Mouse (Mus musculus): ENCODE measurements at regions not wholly inside any gene's neighbourhood (a gene's known extent, or its start where the extent isn't known, plus 50 kb on each side); places are given as distances from the start of the nearest gene placed in this dataset.
A peak's percentile ranks its signal among the peaks of the same experiment; 100 is the strongest.

DNA sequence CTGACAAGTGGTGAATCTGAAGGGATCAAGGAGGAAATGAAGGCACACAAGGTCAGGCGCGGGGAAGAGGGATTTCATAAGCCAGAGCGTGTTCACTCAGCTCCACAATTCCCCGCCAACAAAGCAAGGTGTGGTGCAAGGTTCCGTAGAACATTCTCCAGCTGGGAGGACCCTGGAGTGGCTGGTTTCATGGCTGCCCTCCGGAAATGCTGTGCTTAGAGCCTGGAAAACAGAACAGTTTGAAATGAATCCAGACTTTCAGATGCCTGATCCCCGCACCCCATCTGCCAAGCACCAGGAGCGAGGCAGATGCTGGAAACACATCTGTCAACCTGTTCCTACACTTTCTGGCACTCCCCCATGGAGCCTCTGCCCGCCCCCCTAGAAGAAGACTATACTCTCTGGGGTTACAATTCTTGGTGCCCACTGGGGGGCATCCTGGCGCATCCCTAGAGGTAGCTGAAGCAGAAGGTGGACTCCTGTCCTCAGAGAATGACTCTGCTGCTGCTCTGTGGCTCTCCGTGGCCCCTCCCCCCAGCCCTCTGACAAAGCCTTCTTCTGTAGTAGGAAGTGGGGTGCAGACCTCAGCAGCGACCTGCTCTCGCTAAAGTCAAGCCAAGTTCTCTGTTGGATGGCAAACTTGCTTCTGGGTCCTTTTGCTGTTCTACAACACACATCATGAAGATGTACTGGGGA is 54.5 kb upstream of the Mafb start:
- TF ChIP-seq GATA1 (IDR thresholded peaks at IDR 0.05; ENCODE audit: borderline replicate concordance, low read length) (no peak), FLI1 (IDR thresholded peaks at IDR 0.05; ENCODE audit: low read length) (no peak)
- no peaks in the 10 kb centered on the region for H3K36me3 ChIP-seq (replicated peaks; ENCODE audit: low read length)
- H3K27me3 ChIP-seq (replicated peaks), result no peaks in the 10 kb centered on the region
- H3K4me1 ChIP-seq, result peaks cover 3% of the 10 kb centered on the region; the same call in 1 of the 2 replicates
- H3K4me3 ChIP-seq (replicated peaks), result no peak overlapping the region
- H3K9me3 ChIP-seq, result no peaks in the 10 kb centered on the region

- H3K36me3 ChIP-seq (replicated peaks; ENCODE audit: low read length), result no peaks in the 10 kb centered on the region
- H3K4me3 ChIP-seq (replicated peaks), result no peak overlapping the region
- no peaks in the 10 kb centered on the region for H3K27me3 ChIP-seq (replicated peaks)
- no peak for TF ChIP-seq GATA1 (IDR thresholded peaks at IDR 0.05; ENCODE audit: borderline replicate concordance, low read length)
- no peak for TF ChIP-seq FLI1 (IDR thresholded peaks at IDR 0.05; ENCODE audit: low read length)
- peaks cover 3% of the 10 kb centered on the region; the same call in 1 of the 2 replicates for H3K4me1 ChIP-seq
- no peaks in the 10 kb centered on the region for H3K9me3 ChIP-seq
These were observed 57.6 kb upstream of the Mafb start for GRCm38 (mm10) chr2:160424491-160424890.

DNA sequence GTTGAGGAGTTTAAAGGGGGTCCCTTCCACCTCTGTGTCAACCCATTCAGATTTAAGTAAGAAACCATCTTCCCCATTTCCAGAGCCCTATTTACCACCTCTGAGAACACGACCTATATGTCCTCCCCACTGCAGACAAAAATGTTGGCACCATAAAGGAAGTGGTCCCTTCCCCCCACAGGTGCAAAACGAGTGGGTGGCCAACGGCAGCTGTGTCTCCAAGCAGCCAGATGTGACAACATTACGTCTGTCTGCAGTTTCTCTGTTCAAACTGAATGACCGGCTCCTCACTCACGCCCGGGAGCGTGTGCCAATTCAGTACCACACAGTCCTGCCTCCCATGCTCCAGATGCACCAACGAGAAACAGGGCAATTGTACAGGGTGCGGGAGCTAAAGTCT is 60.6 kb upstream of the Mafb start:
- no peak for TF ChIP-seq GATA1 (IDR thresholded peaks at IDR 0.05; ENCODE audit: borderline replicate concordance, low read length)
- no peak for TF ChIP-seq FLI1 (IDR thresholded peaks at IDR 0.05; ENCODE audit: low read length)
- H3K36me3 ChIP-seq (replicated peaks; ENCODE audit: low read length), result no peaks in the 10 kb centered on the region
- peaks cover 5% of the 10 kb centered on the region; the same call in 1 of the 2 replicates for H3K9me3 ChIP-seq
- H3K4me3 ChIP-seq (replicated peaks), result no peak overlapping the region
- H3K4me1 ChIP-seq, result no peaks in the 10 kb centered on the region
- H3K27me3 ChIP-seq (replicated peaks), result no peaks in the 10 kb centered on the region

DNA sequence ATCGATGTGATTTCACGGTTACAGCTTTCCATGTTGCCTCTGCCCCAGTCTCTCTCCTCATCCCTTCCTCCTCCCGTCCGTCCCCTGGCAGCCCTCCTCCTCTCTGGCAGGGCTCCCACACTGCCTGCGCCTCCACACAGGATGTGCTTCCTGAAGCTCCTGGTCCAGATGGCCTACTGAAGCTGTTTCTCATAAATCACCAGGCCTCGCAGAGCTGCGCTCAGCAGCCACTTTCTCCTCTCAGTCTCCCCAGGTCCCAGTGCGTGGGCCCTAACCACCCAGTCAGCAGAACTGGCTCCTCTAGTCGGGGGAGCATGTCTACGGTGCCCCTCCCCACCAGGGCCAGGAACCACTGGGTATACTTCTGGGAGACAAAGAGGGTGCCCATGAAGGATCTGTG is 66.4 kb upstream of the Mafb start:
- Histone ChIP-seq H3K4me1 (peaks cover 8% of the 10 kb centered on the region), H3K9me3 (peaks cover 5% of the 10 kb centered on the region; the same call in 1 of the 2 replicates), H3K4me3 (replicated peaks) (no peak overlapping the region)

GRCm38 (mm10) chr2:160434701-160435100 is 67.8 kb upstream of the Mafb start:
- Histone ChIP-seq H3K36me3 (replicated peaks; ENCODE audit: low read length) (no peaks in the 10 kb centered on the region), H3K27me3 (replicated peaks) (peaks cover 5% of the 10 kb centered on the region), H3K4me3 (replicated peaks) (no peak overlapping the region), H3K4me1 (peaks cover 8% of the 10 kb centered on the region), H3K9me3 (peaks cover 5% of the 10 kb centered on the region; the same call in 1 of the 2 replicates)
- TF ChIP-seq FLI1 (IDR thresholded peaks at IDR 0.05; ENCODE audit: low read length) (no peak), GATA1 (IDR thresholded peaks at IDR 0.05; ENCODE audit: borderline replicate concordance, low read length) (no peak)

More for the DNA sequence above, 66.4 kb upstream of the Mafb start:
- Histone ChIP-seq H3K27me3 (replicated peaks) (peaks cover 5% of the 10 kb centered on the region), H3K36me3 (replicated peaks; ENCODE audit: low read length) (no peaks in the 10 kb centered on the region)
- TF ChIP-seq GATA1 (IDR thresholded peaks at IDR 0.05; ENCODE audit: borderline replicate concordance, low read length), result no peak
- no peak for TF ChIP-seq FLI1 (IDR thresholded peaks at IDR 0.05; ENCODE audit: low read length)

GRCm38 (mm10) chr2:160435622-160436021 is 68.8 kb upstream of the Mafb start:
- peaks cover 4% of the 10 kb centered on the region; the same call in 1 of the 2 replicates for H3K9me3 ChIP-seq
- H3K36me3 ChIP-seq (replicated peaks; ENCODE audit: low read length), result no peaks in the 10 kb centered on the region
- TF ChIP-seq GATA1 (IDR thresholded peaks at IDR 0.05; ENCODE audit: borderline replicate concordance, low read length) (no peak), FLI1 (IDR thresholded peaks at IDR 0.05; ENCODE audit: low read length) (no peak)
- H3K4me1 ChIP-seq, result peaks cover 8% of the 10 kb centered on the region
- no peak overlapping the region for H3K4me3 ChIP-seq (replicated peaks)
- H3K27me3 ChIP-seq (replicated peaks), result peaks cover 7% of the 10 kb centered on the region

- no peaks in the 10 kb centered on the region for H3K36me3 ChIP-seq (replicated peaks; ENCODE audit: low read length)
- TF ChIP-seq GATA1 (IDR thresholded peaks at IDR 0.05; ENCODE audit: borderline replicate concordance, low read length) (no peak), FLI1 (IDR thresholded peaks at IDR 0.05; ENCODE audit: low read length) (no peak)
- H3K27me3 ChIP-seq (replicated peaks), result peaks cover 11% of the 10 kb centered on the region
- H3K9me3 ChIP-seq, result no peaks in the 10 kb centered on the region
- H3K4me3 ChIP-seq (replicated peaks), result no peak overlapping the region
- peaks cover 8% of the 10 kb centered on the region for H3K4me1 ChIP-seq
These were observed 72.2 kb upstream of the Mafb start for GRCm38 (mm10) chr2:160439028-160439427.

GRCm38 (mm10) chr2:160440236-160440635 is 73.4 kb upstream of the Mafb start:
- H3K9me3 ChIP-seq, result no peaks in the 10 kb centered on the region
- peaks cover 11% of the 10 kb centered on the region for H3K27me3 ChIP-seq (replicated peaks)
- TF ChIP-seq GATA1 (IDR thresholded peaks at IDR 0.05; ENCODE audit: borderline replicate concordance, low read length), result no peak
- TF ChIP-seq FLI1 (IDR thresholded peaks at IDR 0.05; ENCODE audit: low read length), result no peak
- peaks cover 8% of the 10 kb centered on the region for H3K4me1 ChIP-seq
- H3K36me3 ChIP-seq (replicated peaks; ENCODE audit: low read length), result no peaks in the 10 kb centered on the region
- H3K4me3 ChIP-seq (replicated peaks), result no peak overlapping the region

DNA sequence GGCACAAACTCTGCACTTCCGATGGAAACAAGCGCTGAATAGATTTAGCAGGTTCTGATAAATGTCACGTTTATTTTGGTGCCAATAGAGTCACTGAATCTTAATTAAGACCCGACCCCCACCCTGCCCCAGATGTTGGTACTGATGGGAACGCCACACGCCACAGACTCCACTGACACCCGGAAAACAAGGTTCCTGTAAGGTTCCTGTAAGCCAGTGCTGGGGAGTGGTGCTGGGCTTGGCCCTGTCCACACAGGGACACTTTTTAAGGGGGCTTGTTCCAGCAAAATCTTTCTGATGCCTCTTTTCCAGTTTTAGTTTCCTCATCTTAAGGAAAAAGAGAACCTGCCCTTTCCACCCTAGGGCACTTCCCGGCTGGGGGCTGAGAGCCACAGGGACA is 84.2 kb upstream of the Mafb start:
- peaks cover 14% of the 10 kb centered on the region for H3K27me3 ChIP-seq (replicated peaks)
- H3K9me3 ChIP-seq, result no peaks in the 10 kb centered on the region
- TF ChIP-seq GATA1 (IDR thresholded peaks at IDR 0.05; ENCODE audit: borderline replicate concordance, low read length) (no peak), FLI1 (IDR thresholded peaks at IDR 0.05; ENCODE audit: low read length) (no peak)
- H3K36me3 ChIP-seq (replicated peaks; ENCODE audit: low read length), result no peaks in the 10 kb centered on the region
- peaks cover 10% of the 10 kb centered on the region for H3K4me1 ChIP-seq
- no peak overlapping the region for H3K4me3 ChIP-seq (replicated peaks)

- no peaks in the 10 kb centered on the region for H3K9me3 ChIP-seq
- peak overlapping the region; percentile 83 for H3K4me3 ChIP-seq (replicated peaks)
- TF ChIP-seq FLI1 (IDR thresholded peaks at IDR 0.05; ENCODE audit: low read length) (no peak), GATA1 (IDR thresholded peaks at IDR 0.05; ENCODE audit: borderline replicate concordance, low read length) (no peak)
- H3K27me3 ChIP-seq (replicated peaks), result peaks cover 10% of the 10 kb centered on the region
- peaks cover 10% of the 10 kb centered on the region for H3K4me1 ChIP-seq
- no peaks in the 10 kb centered on the region for H3K36me3 ChIP-seq (replicated peaks; ENCODE audit: low read length)
These were observed 84.8 kb upstream of the Mafb start for GRCm38 (mm10) chr2:160451481-160452238.
